Mouse (Mus musculus) megakaryocyte, embryonic 14.5 days (primary cell): ENCODE data around the gene Mettl15.

Experiments used
- FLI1 ChIP-seq: IDR thresholded peaks from 2 replicates; pipeline ENCODE4 v1.6.1; 2012; ENCODE audit warnings: low read length, inconsistent platforms, mixed read lengths
- GATA1 ChIP-seq: IDR thresholded peaks from 3 replicates; pipeline ENCODE4 v1.6.1; 2012; ENCODE audit warnings: mixed read lengths, low read length, inconsistent platforms, borderline replicate concordance

DNA sequence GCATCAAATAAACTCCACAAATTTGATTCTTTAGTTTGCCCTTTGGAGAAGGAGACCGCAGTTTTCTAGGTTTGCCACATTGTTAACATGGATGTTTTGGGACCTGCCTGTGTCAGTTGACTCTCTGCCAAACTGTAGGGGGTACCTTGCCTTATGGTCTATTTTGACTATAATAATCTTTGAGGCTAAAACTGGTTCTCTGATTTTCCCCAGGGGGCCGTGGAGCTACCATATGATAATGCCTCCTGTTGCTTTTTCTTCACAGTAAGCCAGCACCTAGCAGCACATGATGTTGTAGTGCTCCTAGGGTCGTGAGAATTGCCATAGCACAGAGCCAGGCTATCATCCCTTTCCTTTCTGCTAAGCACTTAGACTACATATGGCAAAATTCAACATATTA is 21.7 kb upstream of the Mettl15 start:
- TF ChIP-seq GATA1 (no peak), FLI1 (no peak)
